Mouse (Mus musculus) intestine, embryonic 14.5 days (tissue): ENCODE data around the gene Il17ra. TPM values are rescaled to one million over a fixed set of nuclear protein-coding genes. Genes with fewer than 3 reads are reported as not detected.

ENCODE experiments used
- ATAC-seq: fragments of 200-750 bp; cut with Nextera tagmentation; replicated peaks from 2 replicates; pipeline ENCODE4 v1.8.0; 2017; ENCODE audit warnings: low read depth, moderate number of reproducible peaks, moderate TSS enrichment, moderate library complexity; ENCODE audit not compliant: low FRiP score, low TSS enrichment
- DNase-seq: peaks from one replicate; pipeline ENCODE4 v3.0.0-alpha.2; 2018; ENCODE audit warnings: low spot score
- H3K27ac ChIP-seq: fragments of 300-500 bp; sonication (generic); 2 replicates; pipeline ENCODE4 v1.5.1; 2014; ENCODE audit warnings: low read depth, mild to moderate bottlenecking, control low read depth
- H3K27me3 ChIP-seq: fragments of 300-500 bp; sonication (generic); replicated peaks from 2 replicates; pipeline ENCODE4 v1.6.1; 2014; ENCODE audit warnings: low read length, control low read depth; ENCODE audit not compliant: control insufficient read depth, insufficient read depth
- H3K36me3 ChIP-seq: fragments of 300-500 bp; sonication (generic); 2 replicates; pipeline ENCODE4 v1.6.1; 2014; ENCODE audit warnings: low read length, control low read depth; ENCODE audit not compliant: control insufficient read depth, insufficient read depth
- H3K4me1 ChIP-seq: fragments of 300-500 bp; sonication (generic); replicated peaks from 2 replicates; pipeline ENCODE4 v1.6.1; 2014; ENCODE audit warnings: low read length, control low read depth, mixed read lengths; ENCODE audit not compliant: control insufficient read depth, insufficient read depth
- H3K4me2 ChIP-seq: fragments of 300-500 bp; sonication (generic); 2 replicates; pipeline ENCODE4 v1.6.1; 2014; ENCODE audit warnings: low read length
- H3K4me3 ChIP-seq: fragments of 300-500 bp; sonication (generic); 2 replicates; pipeline ENCODE4 v1.5.1; 2014; ENCODE audit warnings: low read depth, low read length, control low read depth, mixed read lengths
- H3K9ac ChIP-seq: fragments of 300-500 bp; sonication (generic); 2 replicates; pipeline ENCODE4 v1.6.1; 2014; ENCODE audit warnings: mild to moderate bottlenecking, low read length
- H3K9me3 ChIP-seq: fragments of 300-500 bp; sonication (generic); 2 replicates; pipeline ENCODE4 v1.6.1; 2016; ENCODE audit warnings: low read length, control low read depth; ENCODE audit not compliant: control insufficient read depth
- WGBS: fragments of 180-500 bp; shearing (Covaris S2); extraction: QIAGEN DNeasy Blood & Tissue Kit; methylation state at CpG from one replicate; pipeline ENCODE4 v1.1.7; 2014; 5-methylcytosine and 5-hydroxymethylcytosine counted together
- polyA plus RNA-seq: library from polyadenylated mRNA; unstranded; fragments of >200 nt; fragmentation: Nextera tagmentation; extraction: Ambion mirVana; gene quantifications from 2 replicates; pipeline ENCODE4 v1.2.1, GENCODE M21; 2014

Il17ra gene
- polyA plus RNA-seq, 1 experiment from 2014 or later: 2.1 TPM

GRCm38 (mm10) chr6:120509975-120510374 lies 46.9 kb downstream of the Il17ra start:
- 71% methylated on average over 7 of the region's 7 CpGs for WGBS
- H3K9me3 ChIP-seq: no peaks in the 10 kb centered on the region

GRCm38 (mm10) chr6:120510425-120510824 lies 47.4 kb downstream of the Il17ra start:
- Histone ChIP-seq H3K9ac (no peak overlapping the region), H3K4me2 (no peak overlapping the region), H3K36me3 (peaks cover 33% of the 10 kb centered on the region), H3K27ac (no peak overlapping the region), H3K27me3 (no peaks in the 10 kb centered on the region), H3K9me3 (no peaks in the 10 kb centered on the region), H3K4me3 (no peak overlapping the region), H3K4me1 (no peaks in the 10 kb centered on the region)
- no peak for ATAC-seq
- no peak for DNase-seq
- WGBS: 88% methylated on average over 8 of the region's 8 CpGs

More at GRCm38 (mm10) chr6:120509975-120510374, 46.9 kb downstream of the Il17ra start:
- Histone ChIP-seq H3K27me3 (no peaks in the 10 kb centered on the region), H3K4me2 (no peak overlapping the region), H3K4me3 (no peak overlapping the region), H3K27ac (no peak overlapping the region), H3K4me1 (no peaks in the 10 kb centered on the region), H3K36me3 (peaks cover 33% of the 10 kb centered on the region), H3K9ac (no peak overlapping the region)
- DNase-seq (no peak), ATAC-seq (no peak)

DNA sequence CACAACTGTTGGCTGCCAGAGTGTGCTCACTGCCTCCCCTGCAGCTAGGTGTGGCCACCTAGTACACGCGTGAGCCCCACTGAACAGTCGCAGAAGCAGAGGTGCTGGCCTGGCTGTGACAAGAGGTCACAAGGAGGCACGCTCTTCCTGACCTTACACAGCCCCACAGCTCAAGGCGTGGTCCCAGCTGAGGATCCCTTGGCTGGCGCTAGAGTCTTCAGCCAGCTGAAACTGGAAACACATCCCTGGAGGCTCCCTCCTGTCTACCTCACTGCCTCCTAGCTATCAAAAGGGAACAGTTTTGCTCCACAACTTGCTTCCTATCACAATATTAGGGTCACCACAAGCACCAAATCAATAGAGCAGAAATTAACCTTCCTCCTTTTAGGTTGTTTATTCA lies 48.2 kb downstream of the Il17ra start:
- no peak overlapping the region for H3K9ac ChIP-seq
- no peaks in the 10 kb centered on the region for H3K9me3 ChIP-seq
- DNase-seq (no peak), ATAC-seq (no peak)
- no peak overlapping the region for H3K4me2 ChIP-seq
- peaks cover 33% of the 10 kb centered on the region for H3K36me3 ChIP-seq
- WGBS: 75% methylated on average over 6 of the region's 6 CpGs
- H3K4me1 ChIP-seq: no peaks in the 10 kb centered on the region
- H3K27ac ChIP-seq: no peak overlapping the region
- no peaks in the 10 kb centered on the region for H3K27me3 ChIP-seq
- H3K4me3 ChIP-seq: no peak overlapping the region

DNA sequence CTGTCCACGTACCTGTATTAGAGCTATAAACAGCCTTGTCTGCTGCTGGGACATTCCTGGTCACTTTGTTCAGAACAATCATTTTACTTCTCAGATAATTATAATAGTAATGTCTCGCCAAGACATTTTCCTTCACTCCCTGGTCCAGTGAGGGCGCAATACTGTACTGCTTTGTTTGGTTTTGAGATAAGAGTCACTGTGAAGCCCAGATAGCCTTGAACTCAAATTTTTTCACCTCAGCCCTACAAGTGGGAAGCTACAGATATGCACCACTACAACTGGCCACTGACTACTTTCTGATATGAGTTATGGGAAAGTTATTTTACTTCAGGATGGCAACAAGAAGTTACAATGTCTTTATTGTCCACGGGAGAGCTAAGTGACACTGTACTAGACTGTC lies 53.4 kb downstream of the Il17ra start:
- no peak for DNase-seq
- WGBS: 89% methylated on average over 4 of the region's 4 CpGs
- no peak for ATAC-seq

GRCm38 (mm10) chr6:120516879-120517278 lies 53.8 kb downstream of the Il17ra start:
- no peaks in the 10 kb centered on the region for H3K9me3 ChIP-seq
- H3K4me1 ChIP-seq: no peaks in the 10 kb centered on the region
- H3K36me3 ChIP-seq: peaks cover 26% of the 10 kb centered on the region
- H3K9ac ChIP-seq: no peak overlapping the region
- H3K27me3 ChIP-seq: no peaks in the 10 kb centered on the region
- 81% methylated on average over 6 of the region's 6 CpGs for WGBS
- H3K27ac ChIP-seq: no peak overlapping the region
- ATAC-seq: no peak
- H3K4me3 ChIP-seq: no peak overlapping the region
- DNase-seq: no peak
- no peak overlapping the region for H3K4me2 ChIP-seq

More for the DNA sequence above, 53.4 kb downstream of the Il17ra start:
- H3K9me3 ChIP-seq: no peaks in the 10 kb centered on the region
- no peak overlapping the region for H3K9ac ChIP-seq
- no peak overlapping the region for H3K27ac ChIP-seq
- H3K4me1 ChIP-seq: no peaks in the 10 kb centered on the region
- H3K4me3 ChIP-seq: no peak overlapping the region
- peaks cover 30% of the 10 kb centered on the region for H3K36me3 ChIP-seq
- no peak overlapping the region for H3K4me2 ChIP-seq
- H3K27me3 ChIP-seq: no peaks in the 10 kb centered on the region

GRCm38 (mm10) chr6:120517311-120517710 lies 54.3 kb downstream of the Il17ra start:
- 85% methylated on average over 5 of the region's 5 CpGs for WGBS
- peaks cover 25% of the 10 kb centered on the region for H3K36me3 ChIP-seq
- ATAC-seq: no peak
- H3K4me2 ChIP-seq: no peak overlapping the region
- no peaks in the 10 kb centered on the region for H3K27me3 ChIP-seq
- no peak overlapping the region for H3K4me3 ChIP-seq
- no peak for DNase-seq
- no peaks in the 10 kb centered on the region for H3K9me3 ChIP-seq
- H3K27ac ChIP-seq: no peak overlapping the region
- no peak overlapping the region for H3K9ac ChIP-seq
- no peaks in the 10 kb centered on the region for H3K4me1 ChIP-seq

GRCm38 (mm10) chr6:120519647-120520046 lies 56.6 kb downstream of the Il17ra start:
- Histone ChIP-seq H3K27ac (no peak overlapping the region), H3K9ac (no peak overlapping the region), H3K36me3 (peaks cover 22% of the 10 kb centered on the region), H3K4me2 (no peak overlapping the region), H3K4me3 (no peak overlapping the region), H3K27me3 (no peaks in the 10 kb centered on the region), H3K4me1 (no peaks in the 10 kb centered on the region), H3K9me3 (no peaks in the 10 kb centered on the region)
- 83% methylated on average over 5 of the region's 5 CpGs for WGBS
- ATAC-seq (no peak), DNase-seq (no peak)

DNA sequence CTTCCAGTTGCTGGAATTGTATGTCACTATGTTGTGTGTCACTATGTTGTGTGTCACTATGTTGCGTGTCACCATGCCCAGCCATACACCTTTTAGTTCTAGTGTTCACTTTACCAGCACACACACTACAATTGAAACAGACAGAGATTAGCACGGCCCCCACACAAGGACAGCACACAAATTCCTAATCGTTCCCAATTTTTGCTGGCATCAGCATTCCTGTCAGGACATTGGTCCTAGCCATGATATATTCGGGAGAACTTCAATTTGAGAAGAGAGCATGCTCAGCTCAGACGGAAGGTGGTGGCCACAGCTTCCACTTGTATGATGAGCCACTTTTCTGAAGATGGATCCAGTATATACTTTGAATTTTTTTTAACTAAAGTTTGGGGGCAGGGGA lies 61.7 kb downstream of the Il17ra start:
- H3K9ac ChIP-seq: no peak overlapping the region
- H3K27me3 ChIP-seq: no peaks in the 10 kb centered on the region
- H3K27ac ChIP-seq: no peak overlapping the region
- DNase-seq: no peak
- 0 out of 2 replicates have a peak, but pooled peaks cover under 1% of the 10 kb centered on the region for H3K4me1 ChIP-seq
- peaks cover 15% of the 10 kb centered on the region for H3K36me3 ChIP-seq
- no peaks in the 10 kb centered on the region for H3K9me3 ChIP-seq
- no peak overlapping the region for H3K4me3 ChIP-seq
- ATAC-seq: no peak
- no peak overlapping the region for H3K4me2 ChIP-seq
- WGBS: 87% methylated on average over 5 of the region's 5 CpGs

DNA sequence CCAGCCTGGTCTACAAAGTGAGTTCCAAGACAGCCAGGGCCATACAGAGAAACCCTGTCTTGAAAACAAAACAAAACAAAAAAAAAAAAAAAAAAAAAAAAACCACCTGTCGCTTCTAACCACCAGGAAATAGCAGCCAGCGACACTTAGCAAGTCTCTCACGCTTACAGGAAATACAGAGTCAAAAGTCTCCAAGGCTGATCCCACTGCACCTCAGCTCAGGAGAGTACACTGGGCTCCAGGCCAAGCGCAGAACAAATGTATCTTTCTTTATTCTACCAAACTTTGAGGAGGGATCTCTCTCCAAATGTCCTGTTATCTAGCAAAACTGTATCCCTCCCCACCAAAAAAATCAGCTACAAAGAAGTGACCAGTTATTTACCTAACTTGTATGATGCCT lies 66.1 kb downstream of the Il17ra start:
- Histone ChIP-seq H3K4me3 (no peak overlapping the region), H3K36me3 (no peaks in the 10 kb centered on the region), H3K4me1 (0 out of 2 replicates have a peak, but pooled peaks cover 7% of the 10 kb centered on the region), H3K27me3 (no peaks in the 10 kb centered on the region), H3K4me2 (no peak overlapping the region), H3K9me3 (no peaks in the 10 kb centered on the region), H3K27ac (no peak overlapping the region), H3K9ac (no peak overlapping the region)
- 82% methylated on average over 4 of the region's 4 CpGs for WGBS
- no peak for ATAC-seq
- no peak for DNase-seq
